Mouse (Mus musculus) lung, embryonic 14.5 days (tissue): ENCODE measurements around the gene Dock6. TPM values are rescaled to one million over a fixed set of nuclear protein-coding genes. Genes with fewer than 3 reads are reported as not detected.
A peak's percentile ranks its signal among the peaks of the same experiment; 100 is the strongest.

Experiments used
- ATAC-seq: fragments of 200-750 bp; cut with Nextera tagmentation; 2 replicates; pipeline ENCODE4 v1.8.0; 2017; ENCODE audit warnings: mild to moderate bottlenecking, moderate TSS enrichment, moderate library complexity; ENCODE audit not compliant: insufficient read depth
- DNase-seq: peaks from one replicate; pipeline ENCODE4 v3.0.0-alpha.2; 2015
- H3K27ac ChIP-seq: fragments of 300-500 bp; sonication (generic); 2 replicates; pipeline ENCODE4 v1.5.1; 2014; ENCODE audit warnings: low read depth, mild to moderate bottlenecking, moderate library complexity
- H3K27me3 ChIP-seq: fragments of 300-500 bp; sonication (generic); 2 replicates; pipeline ENCODE4 v1.6.1; 2014; ENCODE audit warnings: low read length, control low read depth; ENCODE audit not compliant: insufficient read depth
- H3K36me3 ChIP-seq: fragments of 300-500 bp; sonication (generic); 2 replicates; pipeline ENCODE4 v1.6.1; 2014; ENCODE audit warnings: control low read depth; ENCODE audit not compliant: insufficient read depth
- H3K4me1 ChIP-seq: fragments of 300-500 bp; sonication (generic); 2 replicates; pipeline ENCODE4 v1.6.1; 2014; ENCODE audit warnings: antibody characterized with exemption, control low read depth; ENCODE audit not compliant: insufficient read depth
- H3K4me2 ChIP-seq: fragments of 300-500 bp; sonication (generic); 2 replicates; pipeline ENCODE4 v1.6.1; 2014; ENCODE audit warnings: mild to moderate bottlenecking
- H3K4me3 ChIP-seq: fragments of 300-500 bp; sonication (generic); 2 replicates; pipeline ENCODE4 v1.5.1; 2014; ENCODE audit warnings: low read depth, low read length
- H3K9ac ChIP-seq: fragments of 300-500 bp; sonication (generic); 2 replicates; pipeline ENCODE4 v1.6.1; 2014
- H3K9me3 ChIP-seq: fragments of 300-500 bp; sonication (generic); 2 replicates; pipeline ENCODE4 v1.6.1; 2016; ENCODE audit warnings: low read depth, low read length, control low read depth
- CTCF ChIP-seq: IDR thresholded peaks from 2 replicates; pipeline ENCODE4 v1.5.1; 2016; ENCODE audit warnings: antibody characterized with exemption, low read depth
- WGBS: fragments of 180-500 bp; shearing (Covaris S2); extraction: QIAGEN DNeasy Blood & Tissue Kit; methylation state at CpG from one replicate; pipeline ENCODE4 v1.1.7; 2014; 5-methylcytosine and 5-hydroxymethylcytosine counted together
- polyA plus RNA-seq: library from polyadenylated mRNA; unstranded; fragments of >200 nt; fragmentation: Nextera tagmentation; extraction: Ambion mirVana; gene quantifications from 2 replicates; pipeline ENCODE4 v1.2.1, GENCODE M21; 2014

The Dock6 gene
- polyA plus RNA-seq, 1 experiment from 2014 or later, result 60.9 TPM

DNA sequence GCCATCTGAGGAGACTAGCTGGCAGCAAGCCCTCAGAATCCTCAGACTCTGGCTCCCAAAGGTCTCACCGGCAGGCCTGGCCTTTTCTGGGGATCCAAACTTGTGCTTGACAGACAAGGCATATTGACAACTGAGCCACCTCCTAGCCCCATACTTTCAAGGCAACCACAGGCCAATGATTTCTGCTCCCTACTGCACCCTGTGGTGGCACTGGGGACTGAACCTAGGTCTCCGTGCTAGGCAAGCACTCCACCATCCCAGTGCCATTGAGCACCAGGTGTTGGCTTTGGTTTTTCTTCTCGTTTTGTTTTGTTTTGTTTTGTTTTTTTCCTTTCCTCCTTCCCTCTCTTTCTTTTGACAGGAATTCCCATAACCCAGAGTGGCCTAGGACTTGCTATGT, 43.9 kb downstream of the Dock6 start:
- Histone ChIP-seq H3K27me3 (no peaks in the 10 kb centered on the region), H3K9ac (no peak overlapping the region), H3K4me3 (no peak overlapping the region), H3K27ac (no peak overlapping the region), H3K4me1 (no peaks in the 10 kb centered on the region), H3K36me3 (peaks cover 40% of the 10 kb centered on the region), H3K9me3 (no peaks in the 10 kb centered on the region), H3K4me2 (no peak overlapping the region)
- peak; percentile 53 for TF ChIP-seq CTCF
- DNase-seq, result no peak
- ATAC-seq, result no peak
- 55% methylated on average over 3 of the region's 3 CpGs for WGBS

GRCm38 (mm10) chr9:21806976-21807375, 45.5 kb downstream of the Dock6 start:
- Histone ChIP-seq H3K4me1 (no peaks in the 10 kb centered on the region), H3K9ac (no peak overlapping the region), H3K36me3 (peaks cover 31% of the 10 kb centered on the region; the same call in 1 of the 2 replicates), H3K4me3 (no peak overlapping the region), H3K27me3 (no peaks in the 10 kb centered on the region), H3K4me2 (no peak overlapping the region), H3K9me3 (no peaks in the 10 kb centered on the region), H3K27ac (no peak overlapping the region)
- no peak for ATAC-seq
- DNase-seq, result no peak
- WGBS, result 80% methylated on average over 11 of the region's 11 CpGs
- no peak for TF ChIP-seq CTCF

DNA sequence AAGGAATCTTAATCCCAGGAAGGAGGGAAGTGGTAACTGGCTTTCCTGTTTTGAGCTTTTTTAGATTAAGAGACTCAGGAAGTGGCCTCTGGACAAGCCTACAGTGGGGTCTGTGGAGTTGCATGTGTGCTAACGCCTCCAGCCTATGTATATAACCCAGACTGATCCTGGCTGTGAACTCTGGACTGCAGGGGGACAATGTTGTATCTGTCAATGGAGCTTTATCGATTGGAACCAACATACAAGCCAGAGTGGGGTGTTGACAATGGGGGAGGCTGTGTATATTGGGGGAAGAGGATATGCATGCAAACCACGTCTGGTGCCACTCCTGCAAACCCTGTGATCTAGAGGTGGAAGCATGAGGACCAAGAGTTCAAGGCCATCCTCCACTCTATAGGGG, 46.1 kb downstream of the Dock6 start:
- Histone ChIP-seq H3K4me3 (no peak overlapping the region), H3K9me3 (no peaks in the 10 kb centered on the region), H3K36me3 (peaks cover 34% of the 10 kb centered on the region; the same call in 1 of the 2 replicates), H3K4me2 (no peak overlapping the region), H3K4me1 (no peaks in the 10 kb centered on the region), H3K9ac (no peak overlapping the region), H3K27me3 (no peaks in the 10 kb centered on the region), H3K27ac (no peak overlapping the region)
- ATAC-seq, result no peak
- no peak for DNase-seq
- TF ChIP-seq CTCF, result no peak
- WGBS, result 53% methylated on average over 3 of the region's 3 CpGs

- Histone ChIP-seq H3K36me3 (peaks cover 26% of the 10 kb centered on the region), H3K4me3 (no peak overlapping the region), H3K9me3 (no peaks in the 10 kb centered on the region), H3K27me3 (no peaks in the 10 kb centered on the region), H3K9ac (no peak overlapping the region), H3K4me2 (peak overlapping the region; percentile 45), H3K4me1 (no peaks in the 10 kb centered on the region), H3K27ac (peak overlapping the region; percentile 76)
- peak; percentile 99 for TF ChIP-seq CTCF
- peak; percentile 97 for DNase-seq
- 22% methylated on average over 13 of the region's 13 CpGs for WGBS
- ATAC-seq, result peak; percentile 95
These were observed 48.3 kb downstream of the Dock6 start for GRCm38 (mm10) chr9:21803986-21804644.

- H3K27me3 ChIP-seq, result no peaks in the 10 kb centered on the region
- H3K4me3 ChIP-seq, result no peak overlapping the region
- H3K9ac ChIP-seq, result no peak overlapping the region
- ATAC-seq (no peak), DNase-seq (no peak)
- WGBS, result 89% methylated on average over 7 of the region's 7 CpGs
- no peak for TF ChIP-seq CTCF
- no peak overlapping the region for H3K4me2 ChIP-seq
- peaks cover 22% of the 10 kb centered on the region for H3K36me3 ChIP-seq
- H3K4me1 ChIP-seq, result 0 out of 2 replicates have a peak, but pooled peaks cover 7% of the 10 kb centered on the region
- H3K27ac ChIP-seq, result no peak overlapping the region
- no peaks in the 10 kb centered on the region for H3K9me3 ChIP-seq
These were observed 50.8 kb downstream of the Dock6 start for GRCm38 (mm10) chr9:21801591-21801990.

DNA sequence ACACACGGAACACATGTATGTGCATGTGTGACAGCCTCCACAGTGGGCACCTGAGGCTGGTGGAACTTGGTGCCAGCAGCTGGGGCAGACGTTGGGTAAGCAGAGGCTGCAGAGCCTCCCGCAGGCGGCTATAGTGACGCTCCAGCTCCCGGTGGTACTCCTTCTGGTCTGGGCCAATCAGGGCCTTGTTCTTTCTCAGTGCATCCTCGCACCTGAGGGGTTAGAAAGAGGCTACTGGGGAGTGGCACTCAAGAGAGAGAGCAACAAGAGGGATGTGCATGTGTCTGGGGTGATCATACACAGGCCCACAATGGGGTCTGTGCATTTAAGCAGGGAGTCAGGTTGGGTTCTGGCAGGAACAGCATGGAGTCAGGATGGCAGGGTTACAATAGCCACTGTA, 51.3 kb downstream of the Dock6 start:
- no peak for TF ChIP-seq CTCF
- no peak overlapping the region for H3K9ac ChIP-seq
- ATAC-seq, result no peak
- H3K27ac ChIP-seq, result no peak overlapping the region
- H3K4me2 ChIP-seq, result no peak overlapping the region
- no peak overlapping the region for H3K4me3 ChIP-seq
- H3K36me3 ChIP-seq, result peaks cover 22% of the 10 kb centered on the region
- H3K4me1 ChIP-seq, result 0 out of 2 replicates have a peak, but pooled peaks cover 11% of the 10 kb centered on the region
- no peaks in the 10 kb centered on the region for H3K9me3 ChIP-seq
- WGBS, result 78% methylated on average over 7 of the region's 7 CpGs
- H3K27me3 ChIP-seq, result no peaks in the 10 kb centered on the region
- DNase-seq, result no peak

GRCm38 (mm10) chr9:21799010-21799350, 53.5 kb downstream of the Dock6 start:
- H3K4me1 ChIP-seq, result peaks cover 11% of the 10 kb centered on the region; the same call in 1 of the 2 replicates
- H3K27ac ChIP-seq, result peak overlapping the region; percentile 96
- peak overlapping the region; percentile 83 for H3K4me3 ChIP-seq
- no peak for DNase-seq
- no peak for TF ChIP-seq CTCF
- no peaks in the 10 kb centered on the region for H3K9me3 ChIP-seq
- no peaks in the 10 kb centered on the region for H3K27me3 ChIP-seq
- peaks cover 43% of the 10 kb centered on the region for H3K36me3 ChIP-seq
- WGBS, result 40% methylated on average over 3 of the region's 3 CpGs
- H3K4me2 ChIP-seq, result peak overlapping the region; percentile 74
- no peak overlapping the region for H3K9ac ChIP-seq
- ATAC-seq, result no peak
